Mouse (Mus musculus) fat pad, adult 2 months (tissue): ENCODE measurements around the gene Cfd.
A peak's percentile ranks its signal among the peaks of the same experiment; 100 is the strongest.

Source experiments
- DNase-seq: peaks from one replicate; pipeline ENCODE4 v3.0.0-alpha.2; 2011; ENCODE audit warnings: low read depth, low spot score; ENCODE audit errors: extremely low read depth

Cfd gene

DNA sequence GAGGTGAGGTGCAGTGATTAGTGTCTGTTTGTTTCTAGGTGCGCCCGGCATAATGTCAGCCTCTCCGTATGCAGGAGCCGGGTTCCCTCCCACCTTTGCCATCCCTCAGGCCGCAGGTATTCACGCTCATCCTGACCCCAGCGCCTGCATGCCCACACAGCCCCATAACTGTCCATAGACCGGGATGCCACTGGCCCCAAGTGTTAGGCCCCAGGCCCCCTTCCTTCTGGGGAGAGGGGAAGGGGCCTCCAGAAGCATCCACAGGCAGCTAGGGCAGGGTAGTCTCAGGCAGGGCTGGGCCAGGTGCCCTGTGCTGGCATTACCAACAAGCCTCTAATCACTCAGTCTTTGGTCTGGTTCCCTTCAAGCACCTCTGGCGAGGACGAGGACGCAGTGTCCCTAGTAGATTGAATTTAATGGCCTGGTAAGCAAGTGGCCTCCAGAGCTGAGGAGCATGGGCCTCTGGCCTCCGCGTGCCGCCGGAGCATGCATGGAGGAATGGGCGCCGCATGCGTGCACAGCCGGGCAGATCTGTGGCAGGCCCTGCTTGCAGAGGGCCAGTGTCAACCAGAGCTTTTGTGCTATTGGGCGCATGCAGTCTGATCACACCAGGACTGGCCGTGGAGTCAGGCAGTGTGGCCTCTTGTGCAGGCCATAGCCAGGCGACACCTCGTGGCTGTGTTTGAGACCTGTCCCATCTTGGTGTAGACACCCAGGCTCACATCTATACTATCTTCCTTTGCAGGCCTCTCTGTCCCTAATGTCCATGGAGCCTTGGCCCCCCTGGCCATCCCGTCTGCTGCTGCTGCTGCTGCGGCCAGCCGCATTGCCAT lies 30.4 kb upstream of the Cfd start:
- DNase-seq = no peak

GRCm38 (mm10) chr10:79861230-79862048 lies 29.2 kb upstream of the Cfd start:
- DNase-seq = peak; percentile 81

DNA sequence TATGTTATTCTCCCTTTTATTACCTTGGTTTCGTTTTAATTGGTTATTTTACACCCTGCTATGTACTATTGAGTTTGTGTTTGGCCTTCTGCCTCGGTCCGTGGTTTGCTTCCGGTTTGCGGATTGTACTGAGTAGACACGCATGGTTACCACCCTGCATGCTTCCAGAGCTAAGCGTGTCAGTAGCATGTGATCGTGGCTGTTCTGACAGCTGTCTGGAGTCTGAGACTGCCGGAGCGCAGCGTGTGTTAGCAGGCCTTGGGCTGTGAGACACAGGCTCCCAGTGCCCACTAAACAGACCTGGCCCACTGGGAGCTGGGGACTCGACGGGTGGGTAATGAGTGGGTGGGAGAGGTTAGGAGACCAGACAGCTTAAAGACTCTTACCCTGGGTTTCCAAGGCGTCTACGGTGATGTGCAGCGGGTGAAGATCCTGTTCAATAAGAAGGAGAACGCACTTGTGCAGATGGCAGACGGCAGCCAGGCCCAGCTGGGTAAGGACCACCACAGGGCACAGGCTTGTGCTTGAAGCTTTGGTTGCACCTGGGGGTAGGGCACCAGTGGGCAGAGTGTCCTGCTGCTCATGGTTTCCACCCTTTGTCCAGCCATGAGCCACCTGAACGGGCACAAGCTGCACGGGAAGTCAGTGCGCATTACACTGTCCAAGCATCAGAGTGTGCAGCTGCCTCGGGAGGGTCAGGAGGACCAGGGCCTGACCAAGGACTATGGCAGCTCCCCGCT lies 28.4 kb upstream of the Cfd start:
- DNase-seq = no peak

GRCm38 (mm10) chr10:79862925-79863324 lies 27.7 kb upstream of the Cfd start:
- no peak for DNase-seq

DNA sequence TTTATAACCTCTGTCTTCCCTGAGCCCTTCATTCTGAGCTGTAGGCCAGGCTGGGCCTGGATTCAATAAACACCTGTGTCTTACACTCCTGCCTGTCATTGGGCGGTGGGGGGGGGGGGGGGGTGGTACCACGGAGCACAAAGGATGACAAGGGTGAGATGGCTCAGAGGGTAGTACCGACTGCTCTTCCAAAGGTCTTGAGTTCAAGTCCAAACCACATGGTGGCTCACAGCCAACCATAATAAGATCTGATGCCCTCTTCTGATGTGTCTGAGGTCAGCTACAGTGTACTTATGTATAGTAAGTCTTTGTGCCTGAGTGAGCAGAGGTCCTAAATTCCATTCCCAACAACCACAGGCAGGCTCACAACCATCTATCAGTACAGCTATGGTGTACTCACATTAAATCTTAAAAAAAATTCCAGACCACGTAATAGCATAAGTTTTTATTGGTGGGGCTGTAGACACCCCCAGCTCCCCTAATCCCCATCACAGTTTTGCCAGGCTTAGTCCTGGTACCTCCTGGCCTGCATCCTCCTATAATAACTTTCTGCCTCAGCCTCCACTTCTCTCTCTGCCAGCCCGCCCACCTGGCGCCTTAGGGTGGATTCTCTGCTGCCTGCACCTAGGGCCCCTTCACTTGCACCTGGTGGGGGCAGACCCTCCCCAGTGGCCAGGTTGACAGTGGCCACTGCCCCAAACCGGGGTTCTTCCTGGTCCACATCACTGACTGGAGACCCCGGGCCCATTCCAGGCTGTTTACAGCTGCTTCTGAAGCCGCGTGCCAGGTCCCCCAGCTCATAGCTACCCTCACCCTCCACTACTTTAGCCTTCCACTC lies 26.1 kb upstream of the Cfd start:
- DNase-seq = no peak

DNA sequence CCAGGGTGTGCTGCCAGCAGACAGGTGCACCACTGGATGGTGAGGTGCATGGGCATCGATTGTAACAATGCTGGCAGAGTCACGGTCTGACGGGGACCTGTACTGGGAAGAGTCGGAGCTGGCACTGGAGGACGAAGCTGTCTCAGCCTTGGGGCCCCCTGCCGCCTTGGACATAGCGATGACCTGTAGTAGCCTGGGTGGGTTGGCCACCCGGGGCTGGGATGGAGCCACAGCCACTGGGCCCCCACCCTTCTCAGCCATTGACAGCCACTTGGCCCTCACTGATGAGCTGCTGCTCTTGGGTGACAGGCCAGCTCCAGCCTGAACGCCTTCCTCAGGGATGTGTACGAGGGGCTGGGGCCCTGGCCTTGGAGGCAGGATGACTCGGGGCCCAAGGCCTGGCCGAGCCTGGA lies 25.5 kb upstream of the Cfd start:
- DNase-seq = no peak

- DNase-seq = no peak
These were observed 24.8 kb upstream of the Cfd start for GRCm38 (mm10) chr10:79865801-79866295.

- DNase-seq = no peak
These were observed 24.1 kb upstream of the Cfd start for GRCm38 (mm10) chr10:79866601-79867000.

DNA sequence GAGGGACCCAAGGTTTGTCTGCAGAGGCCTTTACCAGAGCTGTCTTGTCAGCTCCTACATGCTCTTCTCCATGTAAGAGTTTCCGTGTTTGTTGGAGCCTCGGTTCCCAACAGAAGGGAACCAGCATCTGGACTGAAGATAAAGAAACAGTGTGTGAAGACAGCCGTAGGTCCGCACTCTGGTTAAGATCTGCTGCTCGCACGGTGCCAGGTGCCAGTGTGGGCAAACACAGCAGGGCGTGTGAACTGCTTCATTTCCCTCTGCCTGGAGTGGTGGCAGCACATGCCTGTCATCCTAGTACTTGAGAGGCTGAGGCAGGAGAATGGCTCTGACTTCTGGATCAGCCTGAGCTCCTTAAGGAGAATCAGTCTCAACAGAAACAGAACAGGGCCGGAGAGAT lies 18.8 kb upstream of the Cfd start:
- DNase-seq = no peak

- DNase-seq = no peak
These were observed 17.8 kb upstream of the Cfd start for GRCm38 (mm10) chr10:79872862-79873261.

GRCm38 (mm10) chr10:79873313-79873712 lies 17.3 kb upstream of the Cfd start:
- DNase-seq = no peak

DNA sequence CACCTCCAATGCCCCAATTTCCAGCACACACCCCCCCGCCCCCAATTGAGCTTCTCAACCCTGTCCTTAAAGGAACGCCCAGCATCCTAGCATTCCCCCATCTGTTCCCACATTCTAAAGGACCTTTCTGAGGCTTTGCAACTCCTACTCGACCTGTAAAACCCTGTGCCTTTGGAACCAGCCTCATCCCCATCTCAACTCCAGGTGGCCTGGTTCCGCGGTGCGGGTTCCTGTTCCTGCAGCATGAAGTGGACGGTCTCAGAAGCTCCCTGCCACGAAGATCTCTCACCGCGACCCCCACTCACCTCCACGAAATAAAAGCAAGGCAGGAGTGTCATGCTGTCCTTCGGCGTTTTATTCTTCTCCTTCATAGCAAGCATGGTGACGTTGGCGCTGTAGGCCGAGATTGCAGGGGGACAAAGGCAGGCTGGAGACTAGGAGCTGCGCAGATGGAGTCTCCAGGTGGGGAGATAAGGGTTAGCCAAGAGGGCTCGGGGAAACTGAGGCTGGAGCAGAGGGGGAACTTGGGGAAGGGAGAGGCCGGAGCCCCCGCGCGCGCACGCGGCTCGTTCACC lies 16.9 kb upstream of the Cfd start:
- DNase-seq = no peak

DNA sequence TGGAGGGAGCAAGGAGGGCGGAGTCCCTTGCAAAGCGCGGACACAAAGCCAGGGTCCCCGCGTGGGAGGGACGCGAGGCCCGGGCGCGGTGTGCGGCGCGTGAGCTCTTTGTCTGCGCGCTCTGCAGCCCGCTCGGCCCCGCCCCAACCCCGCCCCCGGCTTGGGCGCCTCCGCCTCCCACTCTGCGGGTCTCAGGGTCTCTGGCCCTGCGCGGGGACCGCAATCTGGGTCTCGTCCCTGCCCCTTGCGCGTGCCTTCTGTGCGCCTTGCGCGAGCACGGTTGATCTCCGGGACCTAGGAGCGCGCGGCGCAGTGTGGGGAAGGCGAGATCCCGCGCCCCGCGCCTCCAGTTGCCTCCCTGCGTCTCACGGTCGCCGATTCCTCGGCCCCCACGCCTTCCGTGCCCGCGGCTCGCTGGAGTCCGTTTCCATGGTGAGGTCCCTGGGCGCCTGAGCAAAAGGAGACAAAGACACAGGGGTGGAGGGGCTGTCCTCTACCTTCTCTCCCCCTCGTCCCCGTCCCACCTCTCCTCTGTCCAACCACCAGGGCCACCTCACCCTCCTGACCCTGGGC lies 16.3 kb upstream of the Cfd start, which contains the start of the genes Prtn3 and Plppr3:
Prtn3 (plus strand) TSS at position 187 of the 573 bp plus-strand sequence.
Plppr3 (minus strand) TSS at position 345 of the 573 bp plus-strand sequence.
- DNase-seq = no peak

DNA sequence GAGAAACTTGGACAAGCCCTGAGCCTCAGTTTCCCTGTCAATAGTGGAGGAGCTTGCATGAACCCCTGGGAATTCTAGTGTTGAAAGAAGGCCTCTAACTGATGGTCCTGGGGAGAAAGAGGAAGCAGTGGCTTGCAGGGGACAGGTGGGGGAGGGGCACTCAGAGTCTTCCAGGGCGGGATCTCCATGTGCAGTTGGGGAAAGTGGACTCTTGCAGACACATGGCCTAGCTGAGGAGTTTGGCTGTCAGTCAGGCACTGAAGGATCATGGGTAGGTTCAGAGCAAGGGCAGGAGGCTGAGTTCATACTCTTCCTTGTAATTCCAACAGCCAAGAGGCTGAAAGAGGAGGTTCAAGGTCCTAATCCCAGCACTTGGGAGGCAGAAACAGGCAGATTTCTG lies 13.5 kb upstream of the Cfd start:
- DNase-seq = no peak

DNA sequence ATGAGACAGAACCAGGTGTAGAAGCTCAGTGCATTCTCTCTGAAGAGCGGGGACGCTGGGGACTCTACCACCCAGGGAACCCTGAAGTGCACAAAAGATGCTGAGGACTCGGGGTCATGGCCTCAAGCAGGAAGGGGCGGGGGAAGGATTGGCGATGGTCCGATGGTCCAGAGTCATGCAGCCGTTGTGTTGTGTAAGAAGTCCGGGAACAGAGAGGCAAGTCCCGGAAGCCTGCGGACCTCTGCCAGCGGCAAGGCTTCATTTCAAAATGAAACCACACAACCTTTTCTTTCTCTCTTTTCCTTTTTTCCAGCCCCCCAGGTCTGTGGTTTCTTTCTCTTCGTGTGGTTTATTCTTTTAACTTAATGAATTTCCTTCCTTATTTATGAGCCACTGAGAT lies 12.9 kb upstream of the Cfd start:
- no peak for DNase-seq

- DNase-seq = no peak
These were observed 11.1 kb upstream of the Cfd start for GRCm38 (mm10) chr10:79879527-79879926.

GRCm38 (mm10) chr10:79880721-79881120 lies 9.9 kb upstream of the Cfd start:
- no peak for DNase-seq

DNA sequence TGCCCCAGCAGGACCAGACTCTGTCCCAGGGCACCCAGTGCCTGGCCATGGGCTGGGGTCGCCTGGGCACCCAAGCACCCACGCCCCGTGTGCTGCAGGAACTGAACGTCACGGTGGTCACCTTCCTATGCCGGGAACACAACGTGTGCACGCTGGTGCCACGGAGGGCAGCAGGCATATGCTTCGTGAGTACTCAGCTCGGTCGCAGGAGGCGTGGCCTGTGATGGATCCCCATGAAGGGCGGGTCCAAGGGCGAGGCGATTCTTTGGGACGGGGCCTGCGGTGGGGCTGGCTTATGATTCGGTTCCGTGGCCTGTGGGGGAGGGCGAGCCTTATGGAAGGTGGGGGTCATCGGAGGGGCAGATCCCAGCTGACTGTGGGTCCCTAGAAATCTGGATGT lies 8.7 kb upstream of the Cfd start:
- no peak for DNase-seq

- no peak for DNase-seq
These were observed 7.2 kb upstream of the Cfd start for GRCm38 (mm10) chr10:79883297-79884084.
